Mouse (Mus musculus): ENCODE measurements around the gene Cryba4.

DNA sequence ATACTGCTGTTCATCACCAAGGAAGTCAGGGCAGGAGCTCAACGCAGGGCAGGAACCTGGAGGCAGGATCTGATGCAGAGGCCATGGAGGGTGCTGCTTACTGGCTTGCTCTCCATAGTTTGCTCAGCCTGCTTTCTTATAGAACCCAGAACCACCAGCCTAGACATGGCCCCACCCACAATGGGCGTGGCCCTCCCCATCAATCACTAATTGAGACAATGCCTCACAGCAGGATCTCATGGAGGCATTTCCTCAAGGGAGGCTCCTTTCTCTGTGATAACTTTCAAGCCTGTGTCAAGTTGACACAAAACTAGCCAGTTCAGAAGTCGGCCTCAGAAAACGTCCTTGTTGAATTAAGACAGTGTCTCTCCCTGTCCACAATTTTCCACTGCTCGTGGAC is 16.5 kb downstream of the Cryba4 start:
- no peak for TF ChIP-seq GATA1 (IDR thresholded peaks at IDR 0.05; ENCODE audit: low read length)
- no peak for TF ChIP-seq TAL1 (IDR thresholded peaks at IDR 0.05; ENCODE audit: low read length)

All from erythroblast, embryonic 14.5 days (primary cell).